Mouse (Mus musculus): ENCODE measurements at regions not wholly inside any gene's neighbourhood (a gene's known extent, or its start where the extent isn't known, plus 50 kb on each side); places are given as distances from the start of the nearest gene placed in this dataset.

DNA sequence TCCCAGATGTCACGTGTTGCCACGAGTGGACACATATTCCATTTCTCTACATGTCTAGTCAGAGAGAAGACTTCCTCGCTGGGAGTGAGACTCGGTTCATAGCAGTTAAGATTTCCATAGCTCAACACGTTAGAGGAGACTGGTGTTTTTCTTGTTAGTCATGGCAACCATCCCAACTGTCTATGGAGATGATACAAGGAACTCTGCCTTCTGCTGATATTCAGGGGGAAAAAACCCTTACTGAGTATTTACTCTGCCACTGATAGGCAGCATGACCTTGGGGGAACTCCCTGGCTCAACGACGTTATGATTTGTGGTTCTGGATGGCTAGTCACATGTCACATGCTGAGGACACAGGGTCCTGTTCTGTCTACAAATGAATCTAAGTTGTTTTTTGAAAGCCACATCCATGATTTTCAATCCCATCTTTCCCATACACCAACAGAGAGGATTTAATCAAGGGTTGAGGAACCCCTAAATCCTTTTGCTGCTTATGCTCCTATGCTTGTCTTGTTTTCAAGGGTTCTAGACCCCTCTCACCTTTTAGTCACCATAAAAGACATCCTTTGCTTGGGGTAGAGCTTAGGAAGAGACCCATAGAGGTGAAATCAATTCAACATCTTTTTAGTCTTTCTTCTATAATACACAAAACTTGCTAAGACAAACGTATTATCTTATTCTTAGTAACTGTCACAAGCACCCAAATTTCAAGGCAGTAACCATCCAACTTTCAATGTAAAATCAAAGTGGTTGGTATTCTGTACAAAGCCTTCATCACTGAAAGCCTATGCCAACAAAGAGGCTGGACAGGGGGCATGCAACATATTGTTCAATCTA, 50.2 kb upstream of the Adtrp start:
- no peak for DNase-seq

Measured in adrenal gland, postnatal 14 days (tissue).